Mouse (Mus musculus) megakaryocyte, embryonic 14.5 days (primary cell): ENCODE data around the gene Klhl29. TPM values are rescaled to one million over a fixed set of nuclear protein-coding genes. Genes with fewer than 3 reads are reported as not detected.

Experiments used
- H3K27me3 ChIP-seq: replicated peaks from 2 replicates; pipeline ENCODE3; 2012; ENCODE audit warnings: inconsistent platforms
- H3K36me3 ChIP-seq: replicated peaks from 2 replicates; pipeline ENCODE3; 2012; ENCODE audit warnings: low read length, inconsistent platforms, mixed read lengths
- H3K4me1 ChIP-seq: 2 replicates; pipeline ENCODE4 v1.6.1; 2012; ENCODE audit warnings: inconsistent platforms
- H3K4me3 ChIP-seq: replicated peaks from 2 replicates; pipeline ENCODE3; 2012; ENCODE audit warnings: moderate library complexity, mild to moderate bottlenecking, inconsistent platforms
- H3K9me3 ChIP-seq: 2 replicates; pipeline ENCODE4 v1.6.1; 2012; ENCODE audit warnings: inconsistent platforms
- FLI1 ChIP-seq: IDR thresholded peaks from 2 replicates; pipeline ENCODE4 v1.6.1; 2012; ENCODE audit warnings: low read length, inconsistent platforms, mixed read lengths
- GATA1 ChIP-seq: IDR thresholded peaks from 3 replicates; pipeline ENCODE4 v1.6.1; 2012; ENCODE audit warnings: mixed read lengths, low read length, inconsistent platforms, borderline replicate concordance
- polyA plus RNA-seq: library from polyadenylated mRNA; stranded (reverse); fragments of >175 nt; gene quantifications from 2 replicates; pipeline ENCODE4 v1.2.3, GENCODE M21; 2012; ENCODE audit warnings: low replicate concordance; ENCODE audit not compliant: insufficient read depth

Klhl29 gene
- polyA plus RNA-seq, 1 experiment, result 0.08 TPM

DNA sequence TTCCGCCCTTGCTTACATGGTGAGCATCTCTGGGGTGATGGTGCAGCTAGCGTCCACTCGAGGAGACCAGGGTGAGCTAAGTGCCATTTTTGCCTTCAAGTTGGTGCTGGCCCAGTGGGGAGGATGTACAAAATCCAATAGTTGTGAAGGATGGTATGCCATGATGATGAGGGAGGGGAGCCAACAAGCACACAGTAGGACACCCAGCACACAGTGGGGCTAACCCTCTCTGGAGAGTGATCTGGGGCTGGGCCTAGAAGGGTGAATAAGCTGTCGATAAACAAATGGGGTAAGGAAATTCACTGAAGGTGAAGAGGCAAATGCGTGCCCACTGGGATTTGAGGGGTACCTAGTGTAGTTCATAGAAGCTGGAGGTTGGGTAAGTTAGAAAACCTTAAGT, 290.8 kb downstream of the Klhl29 start:
- H3K27me3 ChIP-seq, result peaks cover 3% of the 10 kb centered on the region
- H3K4me3 ChIP-seq, result no peak overlapping the region
- peaks cover 16% of the 10 kb centered on the region for H3K9me3 ChIP-seq
- H3K36me3 ChIP-seq, result no peaks in the 10 kb centered on the region
- H3K4me1 ChIP-seq, result no peaks in the 10 kb centered on the region
- no peak for TF ChIP-seq FLI1
- TF ChIP-seq GATA1, result no peak

DNA sequence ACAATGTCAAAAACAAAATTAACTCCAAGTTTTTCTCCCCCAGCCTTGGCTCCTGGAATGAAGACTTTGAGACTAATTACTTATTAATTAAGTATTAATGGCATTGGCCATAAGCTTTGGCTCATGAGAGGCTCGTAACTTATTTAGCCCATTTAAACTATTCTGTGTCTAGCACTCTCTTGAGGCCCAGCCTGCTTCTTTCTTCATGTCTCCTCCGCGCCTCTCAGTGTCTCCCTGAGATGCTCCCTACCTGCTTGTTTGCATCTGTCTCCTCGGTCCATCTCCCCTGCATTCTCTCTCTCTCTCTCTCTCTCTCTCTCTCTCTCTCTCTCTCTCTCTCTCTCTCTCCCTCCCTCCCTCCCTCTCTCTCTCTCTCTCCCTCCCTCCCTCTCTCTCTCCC, 294.0 kb downstream of the Klhl29 start:
- peaks cover 16% of the 10 kb centered on the region for H3K9me3 ChIP-seq
- H3K4me1 ChIP-seq, result no peaks in the 10 kb centered on the region
- H3K27me3 ChIP-seq, result no peaks in the 10 kb centered on the region
- no peaks in the 10 kb centered on the region for H3K36me3 ChIP-seq
- TF ChIP-seq FLI1 (no peak), GATA1 (no peak)
- H3K4me3 ChIP-seq, result no peak overlapping the region

- no peaks in the 10 kb centered on the region for H3K27me3 ChIP-seq
- no peak for TF ChIP-seq FLI1
- no peak for TF ChIP-seq GATA1
- H3K36me3 ChIP-seq, result no peaks in the 10 kb centered on the region
- no peaks in the 10 kb centered on the region for H3K4me1 ChIP-seq
- H3K9me3 ChIP-seq, result peaks cover 10% of the 10 kb centered on the region
- H3K4me3 ChIP-seq, result no peak overlapping the region
Measured at GRCm38 (mm10) chr12:5073191-5073590, 302.3 kb downstream of the Klhl29 start.

GRCm38 (mm10) chr12:5070131-5070530, 305.4 kb downstream of the Klhl29 start:
- H3K4me3 ChIP-seq, result no peak overlapping the region
- TF ChIP-seq FLI1, result no peak
- TF ChIP-seq GATA1, result no peak
- H3K4me1 ChIP-seq, result no peaks in the 10 kb centered on the region
- peaks cover 13% of the 10 kb centered on the region for H3K9me3 ChIP-seq
- H3K36me3 ChIP-seq, result no peaks in the 10 kb centered on the region
- no peaks in the 10 kb centered on the region for H3K27me3 ChIP-seq

DNA sequence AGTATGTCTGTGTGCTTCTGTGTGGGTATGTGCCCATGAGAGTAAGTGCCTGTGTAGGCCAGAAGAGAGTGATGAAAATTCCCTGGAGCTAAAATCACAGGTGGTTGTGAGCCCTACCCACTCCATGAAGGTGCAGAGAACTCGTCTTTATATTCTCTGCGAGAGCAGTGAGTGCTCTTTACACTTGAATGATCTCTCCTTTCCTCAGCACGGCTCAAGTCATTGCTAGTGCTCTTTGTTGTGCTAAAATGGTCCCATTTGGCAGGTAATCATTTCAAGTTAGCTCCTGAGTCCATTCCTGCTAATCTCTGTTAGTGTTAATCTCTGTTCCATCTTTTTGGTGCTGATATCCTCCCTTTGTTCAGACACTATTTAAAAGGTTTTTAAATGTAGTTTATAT, 307.9 kb downstream of the Klhl29 start:
- H3K36me3 ChIP-seq, result no peaks in the 10 kb centered on the region

DNA sequence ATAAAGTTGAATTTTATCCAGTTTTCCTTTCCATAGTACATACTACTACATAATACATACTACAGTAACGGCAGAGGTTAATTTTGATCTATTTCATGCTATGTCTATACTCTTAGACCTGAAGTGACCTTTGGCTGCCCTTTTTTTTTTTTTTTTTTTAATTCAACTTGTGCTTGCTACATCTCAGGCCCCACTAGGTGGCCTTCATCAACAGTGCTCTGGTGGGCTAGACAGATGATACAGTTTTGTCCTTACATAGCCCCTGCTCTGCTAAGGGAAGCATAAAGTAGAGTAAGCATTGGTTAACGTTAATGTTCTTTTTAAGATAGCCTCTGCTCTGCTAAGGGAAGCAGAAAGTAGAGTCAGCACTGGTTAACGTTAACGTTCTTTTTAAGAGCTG, 327.4 kb downstream of the Klhl29 start:
- no peak for TF ChIP-seq FLI1
- no peak for TF ChIP-seq GATA1

More for the DNA sequence above, 307.9 kb downstream of the Klhl29 start:
- no peak overlapping the region for H3K4me3 ChIP-seq
- no peaks in the 10 kb centered on the region for H3K4me1 ChIP-seq
- peaks cover 16% of the 10 kb centered on the region for H3K9me3 ChIP-seq
- TF ChIP-seq FLI1, result no peak
- no peak for TF ChIP-seq GATA1
- no peaks in the 10 kb centered on the region for H3K27me3 ChIP-seq

GRCm38 (mm10) chr12:5044141-5044540, 331.3 kb downstream of the Klhl29 start:
- Histone ChIP-seq H3K4me1 (no peaks in the 10 kb centered on the region), H3K36me3 (peaks cover 80% of the 10 kb centered on the region), H3K9me3 (peaks cover 3% of the 10 kb centered on the region), H3K27me3 (no peaks in the 10 kb centered on the region), H3K4me3 (no peak overlapping the region)
- TF ChIP-seq FLI1 (no peak), GATA1 (no peak)

More for the DNA sequence above, 327.4 kb downstream of the Klhl29 start:
- no peaks in the 10 kb centered on the region for H3K4me1 ChIP-seq
- no peaks in the 10 kb centered on the region for H3K27me3 ChIP-seq
- peaks cover 44% of the 10 kb centered on the region for H3K36me3 ChIP-seq
- no peak overlapping the region for H3K4me3 ChIP-seq
- peaks cover 30% of the 10 kb centered on the region for H3K9me3 ChIP-seq

GRCm38 (mm10) chr12:5038008-5038407, 337.5 kb downstream of the Klhl29 start:
- H3K27me3 ChIP-seq, result no peaks in the 10 kb centered on the region
- peaks cover 98% of the 10 kb centered on the region for H3K36me3 ChIP-seq
- H3K4me1 ChIP-seq, result no peaks in the 10 kb centered on the region
- H3K4me3 ChIP-seq, result no peak overlapping the region
- H3K9me3 ChIP-seq, result no peaks in the 10 kb centered on the region
- no peak for TF ChIP-seq FLI1
- no peak for TF ChIP-seq GATA1

DNA sequence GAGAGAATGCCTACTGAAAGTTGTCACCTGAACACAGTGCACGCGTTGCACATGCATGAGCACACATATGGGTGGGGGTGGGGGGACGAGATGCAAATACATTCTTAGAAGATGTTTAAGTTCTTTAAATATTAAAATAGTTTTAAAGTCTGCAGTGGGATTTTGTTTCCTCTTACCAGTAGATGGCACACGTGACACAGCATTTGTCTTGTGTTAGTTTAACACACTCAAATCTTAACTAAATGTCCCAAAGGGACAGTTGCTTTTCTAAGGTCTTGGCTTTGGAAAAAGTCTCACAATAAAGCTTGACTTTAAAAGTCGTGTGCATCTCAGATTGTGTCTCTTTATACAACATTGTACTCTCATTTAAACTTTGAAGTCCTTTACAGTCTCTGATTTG, 346.4 kb downstream of the Klhl29 start:
- H3K27me3 ChIP-seq, result no peaks in the 10 kb centered on the region
- H3K9me3 ChIP-seq, result no peaks in the 10 kb centered on the region
- H3K4me1 ChIP-seq, result no peaks in the 10 kb centered on the region
- H3K4me3 ChIP-seq, result no peak overlapping the region
- TF ChIP-seq GATA1, result no peak
- no peak for TF ChIP-seq FLI1
- H3K36me3 ChIP-seq, result peaks cover 97% of the 10 kb centered on the region
